Mouse (Mus musculus) right cerebral cortex, adult 2 months (tissue): ENCODE measurements around the gene Srcap.

Experiments used
- DNase-seq, 2 experiments: peaks; one replicate each; pipeline ENCODE4 v3.0.0; 2021 to 2022; ENCODE audit warnings: low spot score in 2 of 2

Gene Srcap

DNA sequence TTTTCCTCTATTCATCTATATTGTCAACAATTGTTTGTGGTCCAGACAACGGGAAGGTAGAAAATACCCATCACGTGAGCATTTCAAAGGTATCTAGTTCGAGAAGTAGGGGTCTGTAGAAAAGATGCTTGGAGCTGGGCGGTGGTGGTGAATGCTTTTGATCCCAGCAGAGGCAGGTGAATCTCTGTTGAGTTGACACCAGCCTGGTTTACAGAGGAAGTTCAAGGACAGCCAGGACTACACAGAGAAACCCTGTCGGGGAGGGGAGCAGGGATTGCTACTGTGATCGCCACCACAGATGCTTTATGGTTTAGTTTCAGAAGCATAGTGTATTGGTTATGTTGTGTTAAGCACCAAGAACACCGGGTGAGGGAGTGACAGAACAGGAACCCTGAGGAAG lies 62.3 kb downstream of the Srcap start:
- no peak for DNase-seq

DNA sequence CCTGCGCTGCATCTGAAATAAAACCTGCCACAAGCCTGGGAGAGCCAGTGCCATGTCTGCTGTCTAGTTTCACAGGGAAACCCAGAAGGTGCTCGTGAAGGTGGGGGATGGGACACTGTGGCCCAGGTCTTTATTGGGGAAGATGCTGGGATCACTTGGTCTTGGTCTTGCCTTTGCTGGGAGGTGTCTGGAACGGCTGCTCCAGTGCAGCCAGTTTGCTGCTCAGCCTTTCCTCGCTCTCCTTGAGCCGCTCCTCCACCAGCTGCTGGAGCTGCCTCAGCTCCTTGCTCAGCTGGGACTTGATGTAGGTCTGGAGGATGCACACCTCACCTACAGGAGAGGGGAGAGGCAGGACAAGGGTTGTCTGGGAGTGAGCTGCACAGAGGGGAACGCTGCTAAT lies 71.5 kb downstream of the Srcap start:
- no peak for DNase-seq

DNA sequence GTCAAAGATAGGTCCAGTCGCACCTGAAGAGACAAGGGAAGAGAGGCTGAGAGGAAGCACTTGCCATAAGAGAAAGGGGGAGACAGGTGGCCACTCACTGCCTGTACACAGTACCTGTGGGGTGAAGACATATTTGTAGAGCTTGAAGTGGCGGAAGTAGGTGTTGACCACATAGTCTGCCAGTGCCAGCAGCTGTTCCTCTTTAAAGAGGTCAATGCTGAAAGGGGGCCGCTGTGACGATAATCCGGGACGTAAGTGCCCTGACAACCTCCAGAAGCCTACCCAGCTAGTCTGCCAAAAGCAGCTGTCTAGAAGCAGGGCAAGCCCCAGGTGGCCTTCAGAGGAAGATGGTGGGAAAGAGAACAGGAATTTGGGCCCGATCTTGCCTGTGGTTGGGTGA lies 73.2 kb downstream of the Srcap start:
- no peak for DNase-seq

DNA sequence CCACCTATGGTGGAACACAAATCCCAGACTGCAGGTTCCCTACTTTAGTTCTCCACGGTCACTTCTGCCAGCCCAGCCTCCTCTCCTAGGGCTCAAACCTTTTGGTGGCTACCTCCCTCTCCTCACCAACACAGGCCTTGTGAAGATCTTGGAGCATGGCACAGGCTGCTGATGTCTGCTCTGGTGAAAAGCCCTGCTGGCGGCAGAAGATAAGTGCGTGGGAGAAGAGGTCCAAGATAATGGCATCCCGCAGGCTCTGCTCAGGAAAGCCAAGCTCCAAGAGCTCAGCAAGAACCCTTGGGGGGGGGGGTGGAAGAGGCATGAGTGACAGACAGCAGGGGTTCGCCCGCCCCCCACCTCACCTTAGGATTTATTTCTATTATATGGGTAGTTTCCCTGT lies 74.4 kb downstream of the Srcap start:
- no peak for DNase-seq

DNA sequence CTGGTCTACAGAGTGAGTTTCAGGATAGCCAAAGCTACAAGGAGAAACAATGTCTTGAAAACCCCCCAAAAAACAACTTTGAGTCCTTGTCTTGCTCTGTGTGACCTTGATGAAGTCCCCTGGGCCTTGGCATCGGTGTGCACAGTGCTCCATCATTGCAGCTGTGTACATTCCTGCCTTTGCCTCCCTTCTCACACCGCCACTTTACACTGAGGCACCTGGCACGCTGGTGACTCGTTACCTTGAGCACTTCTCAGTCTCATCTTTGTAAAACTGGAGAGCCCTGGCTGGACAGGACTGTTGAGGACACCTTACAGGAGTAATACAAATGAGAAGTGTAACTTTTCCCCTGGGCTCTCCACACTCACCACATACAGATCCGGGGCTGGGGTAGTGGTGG lies 75.4 kb downstream of the Srcap start:
- DNase-seq: no peak

DNA sequence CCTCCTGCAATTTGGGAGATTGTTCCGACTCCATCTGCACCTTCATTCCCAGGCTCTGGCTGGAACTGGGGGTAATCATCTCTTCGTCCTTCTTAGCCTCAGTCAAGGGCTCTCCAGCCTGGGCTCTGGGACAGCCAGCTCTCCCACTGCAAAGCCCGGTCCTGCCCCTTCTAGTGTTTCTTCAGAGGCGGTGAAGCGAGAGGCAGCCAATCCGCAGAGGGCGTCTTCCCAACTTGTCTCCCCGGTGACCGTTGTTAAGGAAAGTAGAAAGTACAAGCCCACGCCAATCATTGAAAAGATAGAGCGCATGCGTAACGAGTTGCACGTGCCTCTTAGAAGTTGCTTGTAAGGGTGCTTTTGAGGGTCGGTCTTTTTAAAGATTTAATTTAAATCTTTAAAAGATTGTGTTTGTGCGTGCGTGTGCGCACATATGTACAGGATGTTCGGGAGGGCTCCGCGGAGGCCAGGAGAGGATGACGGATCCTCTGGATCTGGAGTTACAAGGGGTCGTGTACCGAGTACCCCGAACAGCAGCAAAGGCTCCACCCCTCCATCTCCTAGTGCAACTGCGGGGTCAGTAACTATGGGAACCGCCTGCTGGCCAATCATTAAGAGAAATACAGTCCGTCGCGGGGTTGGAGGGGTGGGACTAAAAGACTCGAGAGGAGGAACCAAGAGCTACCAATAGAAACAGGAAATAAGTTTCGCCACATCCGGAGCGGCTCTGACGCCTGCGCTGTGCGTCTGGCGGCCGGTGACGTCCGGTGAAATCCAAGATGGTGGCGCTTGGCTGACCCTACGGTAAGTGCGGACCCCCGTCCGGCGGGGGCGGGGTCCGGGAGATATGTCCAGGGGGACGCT lies 76.5 kb downstream of the Srcap start, which contains the start of the genes Ccdc189 and Rnf40:
Gene Ccdc189, minus strand, starts transcription at position 585 of the 861 bp plus-strand sequence.
Gene Rnf40, plus strand, starts transcription at position 757 of the 861 bp plus-strand sequence.
- DNase-seq: peak; percentile 95 to 96

DNA sequence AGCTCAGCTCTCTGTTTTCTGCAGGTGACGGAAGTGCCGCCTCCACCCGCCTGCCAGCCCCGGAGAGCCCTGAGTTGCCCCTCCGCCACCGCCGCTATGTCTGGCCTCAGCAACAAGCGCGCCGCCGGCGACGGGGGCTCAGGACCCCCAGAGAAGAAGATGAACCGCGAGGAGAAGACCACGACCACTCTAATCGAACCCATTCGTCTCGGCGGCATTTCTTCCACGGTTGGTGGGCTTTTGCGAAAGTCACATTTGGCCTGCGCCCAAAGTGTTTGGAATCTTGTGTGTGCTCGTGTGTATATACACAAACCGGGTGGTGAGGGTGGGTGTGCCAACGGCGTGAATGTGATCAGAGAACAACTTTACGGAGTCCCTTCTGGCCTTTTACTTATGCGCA lies 77.1 kb downstream of the Srcap start:
- no peak for DNase-seq

DNA sequence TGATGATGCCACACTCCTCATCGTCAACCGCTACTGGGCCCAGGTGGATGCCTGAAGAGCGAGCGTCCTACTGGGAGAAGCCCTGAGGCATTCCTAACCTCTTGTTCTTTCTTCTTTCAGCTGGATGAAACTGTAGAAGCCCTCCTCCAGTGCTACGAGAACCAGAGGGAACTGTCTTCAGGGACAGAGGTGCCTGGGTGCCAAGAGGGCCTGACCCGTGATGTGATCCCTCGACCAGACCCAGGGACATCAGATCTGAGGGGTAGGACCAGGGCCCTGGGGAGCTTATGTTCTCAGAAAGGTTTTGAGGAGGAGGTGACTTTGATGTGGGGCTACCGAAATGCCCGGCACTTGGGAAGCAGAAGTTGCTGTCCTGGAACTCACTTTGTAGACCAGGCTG lies 77.9 kb downstream of the Srcap start:
- no peak for DNase-seq

DNA sequence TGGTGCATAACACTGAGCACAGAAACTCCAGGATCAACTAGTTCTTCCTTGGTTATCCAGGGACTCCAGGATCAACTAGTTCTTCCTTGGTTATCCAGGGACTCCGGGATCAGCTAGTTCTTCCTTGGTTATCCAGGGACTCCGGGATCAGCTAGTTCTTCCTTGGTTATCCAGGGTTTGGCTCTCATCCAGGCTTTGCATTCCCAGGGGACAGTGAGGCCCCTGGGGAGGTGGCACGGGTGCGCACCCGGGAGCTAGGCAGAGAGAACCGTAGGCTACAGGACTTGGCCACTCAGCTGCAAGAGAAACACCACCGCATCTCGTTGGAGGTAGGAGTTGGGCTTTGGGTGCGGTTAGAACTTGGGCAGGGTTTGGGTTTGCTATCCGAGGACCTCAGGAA lies 79.3 kb downstream of the Srcap start:
- DNase-seq: no peak

DNA sequence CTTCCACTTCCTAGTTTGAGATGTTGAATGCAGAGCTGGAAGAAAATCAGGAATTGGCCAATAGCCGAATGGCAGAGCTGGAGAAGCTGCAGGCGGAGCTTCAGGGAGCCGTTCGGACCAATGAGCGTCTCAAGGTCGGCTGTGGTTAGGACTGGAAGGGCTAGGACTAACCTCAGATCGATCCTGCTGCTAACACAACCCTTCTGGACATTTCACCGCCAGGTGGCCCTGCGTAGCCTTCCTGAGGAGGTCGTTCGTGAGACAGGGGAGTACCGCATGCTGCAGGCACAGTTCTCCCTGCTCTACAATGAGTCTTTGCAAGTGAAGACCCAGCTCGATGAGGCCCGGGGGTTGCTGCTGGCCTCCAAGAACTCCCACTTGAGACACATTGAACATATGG lies 80.8 kb downstream of the Srcap start:
- DNase-seq: no peak

DNA sequence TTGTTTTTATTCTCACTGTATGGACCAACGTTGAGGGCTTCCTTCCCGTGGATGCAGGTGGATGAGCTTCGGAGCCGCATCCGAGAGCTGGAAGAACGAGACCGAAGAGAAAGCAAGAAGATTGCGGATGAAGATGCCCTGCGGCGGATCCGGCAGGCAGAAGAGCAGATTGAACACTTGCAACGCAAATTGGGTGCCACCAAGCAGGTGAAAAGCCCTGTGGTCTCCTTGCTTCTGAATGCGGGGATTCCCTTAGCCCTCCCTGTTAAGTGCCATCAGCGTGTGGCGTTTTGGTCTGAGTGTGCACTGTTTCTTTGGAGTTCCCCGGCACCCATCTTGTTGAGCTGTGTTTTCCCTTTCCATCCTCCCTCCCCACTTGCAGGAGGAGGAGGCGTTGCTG lies 85.0 kb downstream of the Srcap start:
- DNase-seq: no peak

DNA sequence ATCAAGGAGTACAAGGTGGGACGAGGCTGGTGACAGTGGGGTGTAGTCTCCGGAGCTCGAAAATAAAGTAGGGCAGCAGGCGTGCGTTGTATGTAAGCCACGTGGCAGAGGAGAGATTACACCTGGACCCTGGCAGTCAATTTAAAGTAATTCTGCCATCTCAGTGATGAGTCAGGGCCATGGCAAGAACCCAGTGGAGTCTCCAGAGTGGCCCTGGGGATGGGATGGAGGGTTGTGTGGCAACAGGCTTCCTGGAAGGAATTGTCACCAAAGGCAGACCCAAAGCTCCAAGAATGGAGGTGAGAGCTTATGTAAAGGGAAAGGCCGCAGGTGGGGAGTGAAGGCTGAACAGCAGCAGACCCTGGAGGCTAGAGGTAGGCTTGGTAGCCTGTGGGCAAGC lies 88.8 kb downstream of the Srcap start:
- DNase-seq: no peak

DNA sequence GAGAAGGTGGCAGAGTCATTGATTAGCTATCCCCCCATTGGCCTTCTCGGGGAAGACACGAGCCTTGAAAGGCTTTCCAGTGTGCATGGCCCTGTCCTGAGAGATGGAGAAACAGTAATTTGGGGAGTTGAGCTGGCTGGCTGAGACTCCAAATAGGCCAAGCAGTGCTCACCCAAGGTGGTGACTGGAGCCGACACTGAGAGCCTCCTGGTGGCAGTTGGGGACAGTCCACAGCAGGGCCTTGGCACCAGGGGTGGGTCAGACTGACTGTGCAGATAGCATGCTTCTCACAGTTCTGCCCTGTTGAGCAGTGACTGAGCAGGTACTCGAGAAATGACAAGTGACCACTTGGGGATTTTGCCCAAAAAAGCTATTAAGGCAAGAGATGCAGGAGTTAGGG lies 90.0 kb downstream of the Srcap start:
- DNase-seq: no peak

DNA sequence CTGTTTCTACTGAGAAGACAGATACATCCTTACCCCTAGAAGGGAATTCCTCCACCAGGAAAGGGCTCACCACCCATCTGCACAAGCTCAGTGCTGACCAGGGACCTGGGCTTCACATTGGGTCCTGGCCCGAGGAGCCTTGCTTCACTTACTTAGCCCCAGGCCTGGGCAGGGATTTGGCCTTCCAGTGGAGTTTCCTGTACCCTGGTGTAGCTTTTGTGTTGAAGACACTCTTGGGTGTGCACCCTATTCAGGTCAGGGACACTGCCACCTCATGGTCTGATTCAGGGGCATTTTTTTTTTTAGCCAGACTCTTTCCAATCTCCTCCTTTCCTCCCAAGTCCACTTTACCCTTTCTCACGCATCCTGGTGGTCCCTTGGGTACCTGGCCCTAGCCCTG lies 91.1 kb downstream of the Srcap start:
- no peak for DNase-seq

DNA sequence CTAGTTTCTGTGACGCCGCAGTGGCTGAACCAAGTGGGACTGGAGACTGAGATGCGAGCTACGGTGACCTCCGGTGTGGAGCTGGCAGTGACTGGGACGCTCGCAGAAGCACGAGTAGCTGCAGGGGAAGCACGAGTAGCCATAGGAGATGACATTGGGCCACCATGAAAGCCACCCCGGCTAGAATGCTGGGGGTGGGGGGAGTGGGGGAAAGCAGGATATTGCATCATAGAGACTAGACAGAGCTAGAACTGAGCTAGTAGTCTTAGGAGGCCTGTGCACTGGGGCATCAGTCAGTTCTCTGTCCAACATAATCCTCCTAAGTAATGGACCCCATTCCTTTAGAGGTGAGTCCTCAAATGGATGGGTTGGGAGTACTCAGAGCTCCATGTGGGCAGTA lies 92.5 kb downstream of the Srcap start:
- DNase-seq: no peak

DNA sequence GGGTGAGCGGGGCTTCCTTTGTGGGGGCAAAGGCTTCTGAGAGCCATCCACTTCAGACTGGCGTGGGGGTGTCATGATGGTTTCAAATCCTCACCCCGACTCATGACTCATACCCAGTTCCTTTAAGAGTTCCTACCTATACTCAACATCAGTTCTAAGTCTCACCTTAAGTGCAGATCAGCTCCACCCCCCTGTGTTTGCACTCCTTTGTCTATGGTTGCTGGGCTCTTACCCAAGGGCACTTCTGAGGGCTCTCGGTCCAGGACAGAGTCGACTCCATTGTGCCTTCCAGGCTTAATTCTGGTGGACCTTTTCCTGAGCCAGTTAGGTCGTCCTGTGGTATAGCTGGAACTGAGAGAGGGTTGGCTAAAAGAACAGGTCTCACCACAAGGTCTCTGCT lies 95.4 kb downstream of the Srcap start:
- no peak for DNase-seq
